Mouse (Mus musculus) B cell, adult 67 days (primary cell): Measurements from ENCODE around the gene Baz2b. TPM values are rescaled to one million over a fixed set of nuclear protein-coding genes. Genes with fewer than 3 reads are reported as not detected.

Experiments
- total RNA-seq, 2 experiments: library from RNA; stranded (reverse); gene quantifications; 4 replicates each; pipeline ENCODE4 v1.2.4; 2023

Baz2b gene
- total RNA-seq = 100 to 1,000 TPM; 223 to 240 TPM

GRCm38 (mm10) chr2:60209703-60210651 is at the start of gene Baz2b, which contains the start of gene March7:
TSS of gene Baz2b (minus strand) at chr2:60209839.
TSS of gene March7 (plus strand) at chr2:60209887.

GRCm38 (mm10) chr2:59881831-59882741 is 327.6 kb downstream of the Baz2b start, which contains the start of gene Wdsub1:
TSS of gene Wdsub1 (minus strand) at chr2:59882591.

Other genes starting within 250 kb of the Baz2b start
- 100 to 1,000 TPM; 148 to 179 TPM for gene March7, start within 50 bp of the Baz2b start, total RNA-seq
- 1 to 10 TPM in 1 of 2 experiments, not detected in 1; 1.6 TPM for gene Cd302, start 74.6 kb upstream of the Baz2b start, total RNA-seq
- gene Ly75, start 173.5 kb upstream of the Baz2b start, total RNA-seq = 10 to 100 TPM in 1 of 2 experiments, 1 to 10 TPM in 1; 8.6 to 11.8 TPM